Mouse (Mus musculus) olfactory bulb, adult 2 months (tissue): ENCODE data around the gene Efna5.

ENCODE experiments used
- CTCF ChIP-seq: fragments of 200-500 bp; IDR thresholded peaks from 2 replicates; pipeline ENCODE4 v1.5.1; 2012; ENCODE audit warnings: low read depth, mild to moderate bottlenecking, low read length, moderate library complexity; ENCODE audit not compliant: insufficient read depth
- POLR2A ChIP-seq: fragments of 200-500 bp; IDR thresholded peaks from 2 replicates; pipeline ENCODE4 v1.6.1; 2012; ENCODE audit warnings: mild to moderate bottlenecking, low read depth, low read length, moderate library complexity; ENCODE audit not compliant: insufficient read depth

DNA sequence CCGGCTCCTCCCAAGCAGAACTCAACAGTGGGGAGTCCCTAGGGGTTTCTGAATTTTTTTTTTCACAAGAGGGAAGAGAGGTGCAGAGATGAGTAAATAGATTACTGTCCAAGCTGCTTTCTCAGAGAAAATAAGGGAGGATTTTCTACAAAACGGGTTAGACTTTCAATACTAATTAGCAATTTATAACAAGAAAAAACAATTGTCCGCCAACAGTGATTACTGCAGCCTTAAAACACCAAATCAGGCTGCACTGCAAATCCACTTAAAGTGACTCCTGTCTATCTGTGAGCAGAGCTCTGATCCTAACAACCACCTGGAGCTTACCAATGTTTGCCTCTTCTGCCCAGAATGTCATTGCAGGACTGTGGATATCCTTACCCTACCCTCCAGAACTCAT lies 18.1 kb downstream of the Efna5 start:
- TF ChIP-seq POLR2A (no peak), CTCF (no peak)
